Mouse (Mus musculus) regulatory T cell (primary cell): ENCODE measurements around the gene Glb1l2.

Experiments
- in situ Hi-C: fragments of 300-600 bp; cut with MboI, MseI; formaldehyde crosslinking; loops from one replicate; pipeline ENCODE4 v1.15.1; 2025; ENCODE audit warnings: high pct_unique_total_duplicates

The Glb1l2 gene

GRCm38 (mm10) chr9:26805935-26806666, at the start of gene Glb1l2:
TSS of gene Glb1l2 (minus strand) at chr9:26806468.
- in situ Hi-C loops = no loop called here

GRCm38 (mm10) chr9:26831089-26831488, 24.8 kb upstream of the Glb1l2 start:
- in situ Hi-C loops = no loop called here

- in situ Hi-C loops = no loop called here
Measured at GRCm38 (mm10) chr9:26819942-26820341, 13.7 kb upstream of the Glb1l2 start.

GRCm38 (mm10) chr9:26808735-26809134, 2.5 kb upstream of the Glb1l2 start:
- in situ Hi-C loops = no loop called here

- in situ Hi-C loops = no loop called here
Measured at GRCm38 (mm10) chr9:26804321-26804720, 1.9 kb downstream of the Glb1l2 start.

DNA sequence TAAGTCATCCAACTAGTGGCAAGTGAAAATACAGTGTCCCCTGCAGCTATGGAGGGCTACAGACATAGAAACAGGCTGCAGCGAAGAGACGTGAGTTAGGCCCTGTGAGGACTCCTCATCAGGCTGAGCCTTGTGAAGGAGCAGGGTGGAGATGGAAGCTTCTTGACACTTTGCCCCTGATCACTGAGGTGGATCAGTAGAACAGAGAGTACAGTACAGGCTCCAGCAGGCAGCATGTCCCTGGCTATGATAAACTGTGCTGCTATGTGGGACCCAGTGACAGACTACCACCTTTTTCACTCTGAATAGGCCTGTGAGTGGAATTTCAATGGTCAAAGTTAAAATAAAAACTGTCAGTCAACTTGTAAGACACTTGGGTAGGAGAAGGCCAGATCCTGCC, 5.9 kb downstream of the Glb1l2 start:
- in situ Hi-C loops = no loop called here

- in situ Hi-C loops = loop anchor here (25.0 kb wide), 1 partner anchor 1611 kb away; no protein-coding TSS in a partner anchor
Measured at GRCm38 (mm10) chr9:26798731-26799130, 7.5 kb downstream of the Glb1l2 start.

DNA sequence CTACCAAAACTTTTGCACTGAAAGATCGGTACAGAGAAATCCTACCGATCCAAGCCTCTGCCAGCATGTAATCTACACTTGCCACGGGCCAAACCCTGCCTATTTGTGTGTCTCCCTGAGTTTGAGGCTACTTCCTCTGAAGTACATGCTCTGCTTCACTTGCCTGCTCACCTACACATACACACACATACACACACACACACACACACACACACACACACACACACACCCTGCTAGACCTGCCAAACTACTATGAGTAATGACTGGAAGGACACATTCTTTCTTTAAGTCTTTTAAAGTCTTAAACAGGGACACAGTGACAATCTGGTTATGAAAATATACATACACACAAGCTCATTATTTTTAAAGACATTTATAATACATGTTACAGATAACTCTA, 8.1 kb downstream of the Glb1l2 start:
- in situ Hi-C loops = loop anchor here (25.0 kb wide), 1 partner anchor 1611 kb away; no protein-coding TSS in a partner anchor

GRCm38 (mm10) chr9:26792829-26793228, 13.4 kb downstream of the Glb1l2 start:
- in situ Hi-C loops = loop anchor here (25.0 kb wide), 1 partner anchor 1606 kb away; no protein-coding TSS in a partner anchor

DNA sequence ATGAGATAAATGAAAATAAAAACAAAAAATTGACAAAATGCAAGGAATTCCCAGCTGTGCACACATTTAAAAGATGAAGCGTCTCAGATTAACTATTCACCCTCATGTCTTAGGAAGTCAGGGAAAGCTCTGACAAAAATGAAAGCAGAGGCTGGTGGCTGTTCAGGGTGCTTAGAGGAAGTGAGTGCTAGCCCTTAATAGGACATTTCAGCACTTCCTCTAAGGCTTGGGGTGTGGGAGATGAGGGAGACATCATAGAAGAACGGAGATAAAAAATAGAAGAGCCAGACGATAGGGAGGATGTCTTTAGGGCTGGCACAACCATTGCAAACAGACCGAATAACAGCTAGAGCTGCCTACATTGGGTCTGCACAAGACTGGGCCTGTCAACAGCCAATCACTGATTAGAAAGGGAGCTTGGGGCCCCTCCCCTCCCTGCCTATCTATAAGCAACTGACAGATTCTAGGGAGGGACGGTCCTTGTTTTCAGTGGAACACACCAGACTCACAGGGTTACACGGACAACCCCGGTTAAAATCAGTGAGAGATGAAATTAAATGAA, 22.8 kb downstream of the Glb1l2 start:
- in situ Hi-C loops = loop anchor here (25.0 kb wide), 1 partner anchor 1596 kb away; no protein-coding TSS in a partner anchor

DNA sequence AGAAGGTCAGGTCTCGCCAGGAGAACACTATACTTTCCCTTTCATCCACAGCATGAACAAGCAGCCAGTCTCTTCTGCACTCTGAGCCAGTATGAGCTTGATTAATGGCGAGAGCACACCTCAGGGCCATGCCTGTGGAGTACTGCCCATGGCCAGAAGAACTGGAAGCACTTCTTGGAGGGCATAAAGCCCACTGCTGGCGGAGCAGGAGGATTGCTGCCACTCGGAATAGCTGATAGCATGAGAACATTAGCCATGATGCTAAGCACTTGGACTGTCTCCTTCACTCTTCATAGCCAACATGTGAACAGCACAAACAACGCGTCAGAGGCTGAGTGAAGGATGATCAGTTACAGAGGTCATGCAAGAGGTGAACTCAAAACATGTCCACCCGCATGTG, 27.8 kb downstream of the Glb1l2 start:
- in situ Hi-C loops = loop anchor here (5.0 to 25.0 kb wide), 3 partner anchors 1131 to 1591 kb away; no protein-coding TSS in a partner anchor

GRCm38 (mm10) chr9:26776122-26776902, 30.0 kb downstream of the Glb1l2 start:
- in situ Hi-C loops = loop anchor here (5.0 to 25.0 kb wide), 3 partner anchors 1129 to 1589 kb away; no protein-coding TSS in a partner anchor

GRCm38 (mm10) chr9:26775700-26776099, 30.6 kb downstream of the Glb1l2 start:
- in situ Hi-C loops = loop anchor here (5.0 to 25.0 kb wide), 3 partner anchors 1128 to 1588 kb away; no protein-coding TSS in a partner anchor

DNA sequence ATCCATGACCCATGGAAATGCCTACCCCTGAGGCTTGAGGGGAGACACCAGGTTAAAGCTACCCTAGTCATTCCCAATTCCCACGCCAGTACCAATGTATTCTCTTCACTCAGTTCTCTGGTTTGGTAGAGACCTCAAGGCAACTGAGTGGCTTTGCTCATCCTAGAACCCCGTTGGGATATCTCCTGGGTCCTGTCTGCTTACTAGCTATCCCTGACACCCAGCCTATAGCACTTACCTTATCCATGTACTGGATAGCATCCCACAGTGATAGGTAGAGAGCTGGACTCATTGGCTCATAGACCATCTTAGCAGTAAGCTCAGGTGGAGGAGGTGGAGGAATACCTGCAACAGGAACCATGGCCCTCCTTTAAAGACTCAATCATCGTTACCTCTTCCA, 38.1 kb downstream of the Glb1l2 start:
- in situ Hi-C loops = no loop called here

- in situ Hi-C loops = no loop called here
Measured at GRCm38 (mm10) chr9:26762477-26762876, 43.8 kb downstream of the Glb1l2 start.

DNA sequence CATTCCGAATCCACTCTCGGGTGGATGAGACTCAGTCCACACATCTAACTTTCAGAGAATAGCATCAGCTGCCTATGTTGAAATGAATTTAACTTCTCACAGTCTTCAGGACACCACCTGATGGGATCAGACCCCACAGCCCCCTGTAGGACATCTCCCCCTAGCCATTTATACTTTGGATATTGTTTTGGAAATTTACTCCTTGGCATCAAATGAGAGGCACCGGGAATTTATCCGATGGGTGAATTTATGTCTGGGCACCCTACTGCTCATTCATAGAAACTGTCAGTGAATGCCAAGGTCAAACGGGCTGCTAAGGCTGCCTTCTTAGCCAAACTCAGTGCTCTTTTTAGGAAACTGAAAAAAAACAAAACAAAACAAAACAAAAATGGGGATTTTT, 45.7 kb downstream of the Glb1l2 start:
- in situ Hi-C loops = no loop called here

GRCm38 (mm10) chr9:26760081-26760480, 46.2 kb downstream of the Glb1l2 start:
- in situ Hi-C loops = no loop called here

DNA sequence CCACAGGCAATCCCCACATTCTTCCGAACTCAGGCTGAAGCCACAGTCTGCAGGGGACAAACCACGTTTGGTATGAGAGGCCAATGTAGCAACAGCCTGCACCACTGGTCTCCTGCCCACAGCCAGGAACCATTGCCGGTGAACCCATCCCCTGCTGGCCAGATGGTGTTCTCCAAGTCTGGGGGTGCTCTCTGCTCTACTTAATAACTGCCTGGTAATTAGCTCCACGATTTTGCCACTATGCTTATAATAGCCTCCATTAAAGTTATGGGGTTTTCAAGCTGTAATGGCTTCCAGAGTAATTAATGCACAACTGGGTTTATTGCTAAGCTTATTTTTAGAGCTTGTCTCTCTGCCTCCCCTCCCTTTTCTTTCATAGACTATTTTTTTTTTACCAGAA, 57.4 kb downstream of the Glb1l2 start:
- in situ Hi-C loops = no loop called here

- in situ Hi-C loops = no loop called here
Measured at GRCm38 (mm10) chr9:26747121-26747520, 59.1 kb downstream of the Glb1l2 start.

GRCm38 (mm10) chr9:26742817-26743216, 63.5 kb downstream of the Glb1l2 start:
- in situ Hi-C loops = no loop called here

GRCm38 (mm10) chr9:26737116-26737515, 69.2 kb downstream of the Glb1l2 start:
- in situ Hi-C loops = no loop called here

DNA sequence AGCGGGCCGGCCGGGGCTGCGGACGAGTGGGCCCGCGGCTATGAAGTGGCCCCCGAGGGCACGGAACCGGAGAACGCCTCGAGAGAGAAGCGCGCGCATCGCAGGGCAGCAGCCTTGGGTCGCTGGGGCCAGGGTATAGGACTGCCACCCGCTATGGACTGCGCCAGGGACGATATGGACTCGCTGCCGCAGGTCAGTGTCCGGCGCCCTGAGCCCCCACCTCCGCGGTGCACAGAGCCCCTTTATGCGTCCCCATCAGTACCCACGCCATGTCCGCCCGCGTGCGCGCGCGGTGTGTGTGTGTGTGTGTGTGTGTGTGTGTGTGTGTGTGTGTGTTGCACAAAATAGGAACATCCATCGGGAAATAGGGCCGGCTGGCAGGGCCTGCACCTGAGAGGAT, 72.3 kb downstream of the Glb1l2 start:
- in situ Hi-C loops = no loop called here
